Mouse (Mus musculus) hindlimb bud, embryonic 11.5 days (tissue): ENCODE results near the gene Cox7a2.

Experiments used
- DNase-seq: peaks from one replicate; pipeline ENCODE4 v3.0.0-alpha.2; 2012; ENCODE audit warnings: low read depth, low spot score; ENCODE audit errors: extremely low spot score

The Cox7a2 gene

DNA sequence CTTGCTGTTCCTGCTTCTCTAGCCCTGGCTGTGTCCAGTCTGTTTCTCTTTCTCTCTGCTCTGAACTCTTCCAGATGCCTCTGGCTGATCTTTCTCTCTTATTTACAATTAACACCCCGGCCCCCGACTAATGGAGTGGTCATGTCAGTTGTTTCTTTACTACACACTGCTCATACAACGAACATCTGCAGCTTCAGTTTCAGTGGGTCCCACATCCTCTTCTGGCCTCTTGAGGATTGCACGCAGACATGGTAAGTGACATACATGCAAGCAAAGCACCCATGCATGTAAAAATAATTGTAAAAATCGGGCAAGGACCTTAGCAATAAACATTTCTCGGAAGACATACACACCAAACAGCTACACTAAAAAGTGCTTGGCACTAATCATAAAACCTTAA is 24.1 kb downstream of the Cox7a2 start:
- no peak for DNase-seq

DNA sequence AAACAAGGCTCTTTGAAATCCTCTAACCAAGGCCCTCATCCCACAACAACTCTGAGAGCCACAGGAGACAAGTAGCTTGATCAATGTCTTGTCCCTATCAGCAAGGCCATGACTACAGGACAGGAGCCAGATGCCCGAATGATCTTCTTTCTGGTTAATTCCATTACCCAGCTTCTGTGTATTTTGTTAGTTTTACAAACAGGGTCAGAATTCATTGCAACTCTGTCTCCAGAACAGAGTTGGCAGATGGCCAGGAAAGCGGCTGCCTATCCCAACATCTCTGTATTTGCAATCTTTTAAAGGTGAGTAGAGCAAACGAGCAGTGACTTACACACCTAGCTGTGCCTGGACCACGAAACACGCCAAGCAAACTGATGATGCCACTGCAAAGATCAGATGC is 29.4 kb downstream of the Cox7a2 start:
- no peak for DNase-seq

DNA sequence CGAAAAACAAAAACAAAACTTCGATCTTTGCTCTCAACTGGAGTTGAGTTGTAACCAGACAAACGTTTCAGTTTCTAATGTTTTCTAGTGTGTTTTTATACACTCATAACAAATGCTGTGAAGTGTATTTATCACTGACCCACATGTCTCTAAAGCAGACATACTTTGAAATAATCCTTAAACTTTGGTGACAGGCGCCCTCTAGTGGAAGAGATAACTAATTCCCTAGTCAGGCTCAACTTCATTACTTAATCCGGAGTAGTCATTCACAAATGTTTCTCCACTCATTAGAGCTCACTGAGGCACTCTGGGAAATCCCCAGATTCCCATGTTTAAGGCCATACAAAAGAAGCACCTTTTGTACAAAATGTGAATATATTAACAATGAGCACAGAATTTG is 36.6 kb downstream of the Cox7a2 start:
- DNase-seq, result no peak

DNA sequence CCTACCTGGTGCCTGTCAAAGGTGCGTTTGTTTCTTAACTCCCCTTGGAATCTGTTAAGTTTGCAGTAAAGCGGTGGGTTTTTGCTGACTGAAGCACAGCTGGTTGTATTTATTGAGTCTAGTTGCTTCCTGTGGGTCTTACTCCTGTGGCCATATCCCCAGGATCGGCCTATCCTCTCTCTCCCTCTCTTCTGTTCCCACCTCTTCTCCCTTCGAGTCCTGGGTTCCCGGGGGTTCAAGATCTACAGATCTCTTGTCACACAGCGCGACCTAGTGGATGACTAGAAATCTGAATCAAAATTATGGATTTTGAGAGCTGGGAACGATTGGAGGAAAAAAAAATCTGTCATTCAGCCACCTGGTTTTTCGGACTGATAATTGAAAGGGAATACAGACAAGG is 38.6 kb downstream of the Cox7a2 start:
- no peak for DNase-seq

DNA sequence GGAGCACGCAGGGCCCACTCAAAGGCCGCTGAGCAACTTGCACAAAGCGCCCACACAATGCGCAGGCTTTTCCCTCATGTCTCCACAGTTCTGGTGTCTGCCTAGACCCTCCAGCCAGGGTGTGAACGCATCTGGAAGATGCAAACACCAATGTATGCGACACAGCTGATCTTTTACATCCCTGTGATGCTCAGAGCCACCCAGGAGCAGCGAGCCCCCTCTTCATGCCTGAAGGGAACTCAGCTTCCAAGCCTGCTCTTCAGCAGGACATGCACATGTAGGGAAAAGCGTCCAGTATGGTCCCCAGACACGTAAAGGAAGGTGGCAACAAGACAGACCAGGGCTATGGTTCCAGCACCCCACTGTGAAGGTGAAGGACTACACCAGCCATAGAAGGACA is 39.5 kb downstream of the Cox7a2 start:
- DNase-seq, result no peak

DNA sequence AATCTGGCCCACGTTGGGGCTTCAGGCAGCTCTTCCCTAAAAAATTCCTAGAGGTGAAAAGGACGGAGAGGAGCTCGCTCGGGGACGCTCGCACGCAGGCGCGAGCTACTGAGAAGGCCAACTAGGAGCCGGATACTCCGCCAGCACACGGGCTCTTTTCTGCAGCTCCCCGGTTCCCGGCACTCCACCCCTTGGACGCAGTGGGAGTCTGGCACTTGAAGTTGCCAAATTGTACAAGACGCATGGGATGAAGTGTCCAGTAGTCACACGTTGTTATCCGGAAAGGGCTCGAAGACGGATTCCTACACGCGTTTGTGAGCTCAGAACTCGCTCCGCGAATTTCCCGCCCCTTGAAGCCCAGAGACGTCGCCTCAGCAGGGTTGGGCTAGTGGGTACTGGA is 40.2 kb downstream of the Cox7a2 start:
- no peak for DNase-seq

DNA sequence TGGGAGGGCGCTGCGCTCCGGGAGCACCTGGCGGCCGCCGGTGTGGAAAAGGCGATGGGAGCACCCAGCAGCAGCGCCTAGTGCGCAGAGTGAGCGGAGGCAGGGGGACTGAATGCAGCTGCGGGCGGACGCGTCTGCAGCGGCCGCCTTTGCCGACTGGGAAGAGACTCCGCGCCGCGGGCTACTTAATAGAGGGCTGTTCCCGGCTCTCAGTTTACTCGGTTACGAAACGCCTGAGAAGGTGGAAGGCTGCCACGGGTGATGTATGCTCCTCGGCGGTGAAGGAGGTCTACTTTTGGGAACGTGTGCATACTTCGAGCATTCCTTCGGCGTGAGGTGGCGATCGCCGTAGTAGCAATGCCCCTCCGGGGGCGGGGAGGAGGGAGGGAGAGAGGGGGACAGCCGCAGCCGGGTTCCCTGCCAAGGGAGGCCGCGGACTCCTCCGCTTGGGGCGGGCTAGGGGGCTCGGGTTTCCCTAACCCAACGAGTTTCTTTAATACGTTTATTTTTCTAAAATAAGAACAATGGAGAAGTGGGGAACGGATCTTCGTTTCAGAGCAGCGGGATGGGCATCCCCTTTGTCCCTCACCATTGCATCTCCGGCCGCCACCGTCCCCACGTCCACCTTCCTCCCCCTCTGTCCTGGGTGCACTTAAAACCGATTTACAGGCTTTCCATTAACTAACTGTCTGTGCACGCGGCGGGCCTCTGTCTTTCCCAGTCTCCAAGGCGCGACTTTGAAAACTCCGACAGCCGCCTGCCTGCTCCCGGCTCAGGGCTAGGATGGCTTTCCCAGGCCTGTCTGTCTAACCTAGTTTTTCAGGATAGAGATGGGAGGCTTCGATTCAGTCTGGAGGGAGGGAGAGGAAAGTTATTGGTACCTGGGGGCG is 41.0 kb downstream of the Cox7a2 start, which contains the start of gene Col12a1:
TSS of gene Col12a1 (minus strand) at position 351 of the 890 bp plus-strand sequence.
- DNase-seq, result no peak

DNA sequence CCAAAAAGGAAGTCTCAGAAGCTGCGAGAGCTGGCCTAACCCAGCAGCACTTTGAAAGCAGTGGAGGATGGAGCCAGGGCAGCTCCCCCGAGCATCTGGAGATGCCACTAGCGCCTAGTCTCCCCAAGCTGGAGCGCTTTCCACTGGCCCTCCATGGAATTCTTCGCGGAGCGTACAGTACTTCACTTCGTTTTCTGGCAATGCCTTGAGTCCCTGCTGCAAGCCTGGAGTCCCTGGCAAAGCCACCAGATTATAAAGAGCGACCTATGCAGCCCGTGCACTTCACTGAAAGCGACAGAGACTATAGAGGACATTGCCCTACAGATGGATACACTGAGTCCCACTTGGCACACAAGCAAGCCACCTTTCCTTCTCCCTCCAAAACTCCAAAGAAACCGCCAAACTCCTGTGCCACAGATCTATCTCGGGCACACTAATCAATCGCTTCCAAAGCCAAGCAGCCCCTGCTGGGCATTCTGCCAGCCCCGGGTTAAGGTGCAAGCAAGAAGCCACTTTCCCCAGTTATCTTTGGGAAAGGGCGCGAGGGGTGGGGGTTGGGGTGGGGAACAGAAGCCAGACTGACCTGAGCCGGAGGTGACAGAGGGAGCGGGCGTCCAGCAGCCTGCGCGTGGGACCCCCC is 41.7 kb downstream of the Cox7a2 start:
- no peak for DNase-seq

DNA sequence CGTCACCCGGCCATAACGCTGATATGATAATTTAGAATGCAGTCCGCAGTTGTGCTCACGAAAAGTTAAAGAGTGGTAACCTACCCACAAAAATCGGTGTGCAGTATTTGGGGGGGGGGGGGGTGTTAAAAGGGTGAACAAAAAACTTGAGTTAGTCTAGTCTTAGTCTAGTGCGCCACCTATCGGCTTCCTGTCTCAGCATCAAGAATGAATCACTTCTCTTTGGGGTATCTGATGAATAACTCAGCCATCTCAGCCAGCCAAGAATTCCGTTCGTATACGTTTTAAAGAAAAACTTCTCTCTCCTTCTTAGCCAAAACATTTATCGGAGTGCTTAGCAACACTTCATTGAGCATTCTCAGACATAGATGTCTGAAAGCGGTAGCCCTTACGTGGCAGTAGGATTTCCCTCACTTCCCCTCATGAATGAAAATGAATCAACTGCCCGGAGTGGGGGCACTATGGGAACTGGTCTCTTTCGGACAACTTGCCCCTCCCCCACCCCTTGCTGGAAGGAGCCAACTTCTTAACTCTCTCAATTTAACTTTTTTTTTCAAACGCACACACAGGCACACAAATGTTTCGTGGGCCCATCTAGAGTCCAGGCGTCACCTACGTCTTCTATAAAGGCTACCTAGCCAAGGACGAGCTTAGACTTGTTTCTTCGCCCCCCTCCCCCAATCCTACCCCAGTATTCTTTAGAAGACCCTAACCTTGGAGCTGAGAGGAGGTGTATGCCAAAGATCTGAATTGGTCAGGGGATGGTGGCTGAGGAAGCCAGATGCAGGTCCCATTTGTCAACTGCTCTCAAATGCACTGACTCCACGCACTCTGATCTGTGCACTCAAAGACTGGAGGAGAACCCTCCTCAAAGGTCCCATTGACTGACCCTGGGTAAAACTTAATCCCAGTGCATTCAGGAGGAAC is 42.5 kb downstream of the Cox7a2 start:
- no peak for DNase-seq

DNA sequence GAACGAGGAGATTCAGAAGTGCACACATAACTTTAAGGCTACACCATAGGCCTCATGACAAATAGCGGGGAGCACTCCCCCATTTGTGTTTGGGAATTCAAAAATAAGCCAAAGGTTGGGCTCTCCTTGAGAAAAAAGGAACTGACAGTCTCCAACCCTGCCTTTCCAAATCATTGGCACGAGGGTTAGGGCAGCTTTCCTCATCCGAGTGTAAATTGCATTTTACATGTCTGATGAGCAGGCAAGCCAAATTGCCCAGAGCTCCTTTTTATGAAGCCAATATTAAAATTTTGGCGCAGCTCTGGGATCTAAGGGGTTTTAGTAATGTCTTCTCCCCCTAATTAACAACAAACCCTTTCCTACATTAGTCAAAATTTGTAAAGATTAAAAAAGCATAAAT is 43.2 kb downstream of the Cox7a2 start:
- DNase-seq, result no peak

DNA sequence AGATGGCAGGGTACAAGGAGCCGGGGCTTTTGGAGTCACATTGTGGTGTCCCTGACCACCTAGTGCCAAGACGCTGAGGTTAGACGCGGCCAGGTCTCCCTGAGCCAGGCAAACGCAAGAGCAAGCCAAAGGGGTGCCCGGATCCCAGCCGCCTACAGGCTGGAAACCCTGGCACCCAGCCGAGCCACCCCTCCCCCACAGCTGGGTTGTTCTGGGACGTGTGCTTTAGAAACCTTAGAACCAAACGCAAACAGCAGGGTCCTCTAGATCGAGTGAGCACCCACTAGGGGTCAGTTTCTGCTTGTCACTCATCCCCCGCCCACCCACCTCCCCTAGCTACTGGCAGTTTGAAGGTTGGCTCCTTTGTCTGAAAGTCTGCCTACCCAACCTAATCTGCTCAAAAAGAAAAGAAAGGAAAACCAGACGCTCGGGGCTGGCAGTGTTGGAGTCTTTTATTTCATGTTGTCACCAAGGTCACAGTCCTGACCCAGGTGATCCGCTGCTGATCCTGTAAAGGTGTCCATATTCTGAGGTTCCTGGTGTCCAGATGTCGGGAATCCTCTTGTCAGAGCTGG is 45.1 kb downstream of the Cox7a2 start:
- DNase-seq, result no peak
